29 mouse cellular contexts compared by ENCODE assay signal in genomic region chr14:123171865-123172264, GRCm38 (mm10).
"Had no signal": no experiment of that assay in that cellular context is flagged by ENCODE, and none has a peak within 500 bp of the region (broad histone marks: within the 10 kb centered on the region; RNA-seq: fewer than 3 reads in every experiment).

No protein-coding gene starts in this region.

- H3K27ac ChIP-seq: limb, embryonic 10.5 days; limb, embryonic 12.5 days; limb, embryonic 13.5 days; limb, embryonic 15.5 days; liver, embryonic 12.5 days; liver, embryonic 13.5 days; liver, embryonic 14.5 days; liver, embryonic 15.5 days; lung, embryonic 15.5 days; macrophage; midbrain, embryonic 10.5 days; midbrain, embryonic 12.5 days; midbrain, embryonic 13.5 days; midbrain, embryonic 15.5 days; neural tube, embryonic 12.5 days had no signal

- H3K4me2 ChIP-seq: limb, embryonic 12.5 days; limb, embryonic 13.5 days; limb, embryonic 15.5 days; liver, embryonic 11.5 days; liver, embryonic 12.5 days; liver, embryonic 13.5 days; liver, embryonic 15.5 days; lung, embryonic 14.5 days; lung, embryonic 15.5 days; midbrain, embryonic 11.5 days; midbrain, embryonic 12.5 days; midbrain, embryonic 13.5 days; midbrain, embryonic 15.5 days; neural tube, embryonic 12.5 days had no signal

- DNase-seq: left cerebral cortex, postnatal 4 days; liver; liver, embryonic 13.5 days; liver, postnatal 0 days; lung, adult 18-20 months; lung, adult 2 months; lung, embryonic 14.5 days; lung, postnatal 10 days; lung, postnatal 14 days; lung, postnatal 36 days; lung, postnatal 4 days; midbrain, embryonic 14.5 days had no signal

- H3K4me1 ChIP-seq: limb, embryonic 10.5 days; limb, embryonic 12.5 days; limb, embryonic 13.5 days; limb, embryonic 15.5 days; liver, embryonic 12.5 days; liver, embryonic 13.5 days; liver, embryonic 15.5 days; lung, embryonic 15.5 days; megakaryocyte, embryonic 14.5 days; midbrain, embryonic 10.5 days; midbrain, embryonic 12.5 days; neural tube, embryonic 12.5 days had no signal

- H3K36me3 ChIP-seq: limb, embryonic 10.5 days; limb, embryonic 12.5 days; limb, embryonic 13.5 days; limb, embryonic 15.5 days; liver, embryonic 12.5 days; liver, embryonic 13.5 days; liver, embryonic 15.5 days; lung, embryonic 15.5 days; midbrain, embryonic 10.5 days; midbrain, embryonic 12.5 days; midbrain, embryonic 13.5 days; midbrain, embryonic 15.5 days; neural tube, embryonic 12.5 days had no signal

- H3K4me3 ChIP-seq: limb, embryonic 10.5 days; limb, embryonic 12.5 days; limb, embryonic 13.5 days; limb, embryonic 15.5 days; liver, embryonic 12.5 days; liver, embryonic 13.5 days; liver, embryonic 15.5 days; lung, embryonic 15.5 days; megakaryocyte, embryonic 14.5 days; midbrain, embryonic 10.5 days; midbrain, embryonic 12.5 days; midbrain, embryonic 13.5 days; midbrain, embryonic 15.5 days; neural tube, embryonic 12.5 days had no signal

- H3K27me3 ChIP-seq: limb, embryonic 12.5 days; limb, embryonic 13.5 days; limb, embryonic 15.5 days; liver, embryonic 12.5 days; liver, embryonic 13.5 days; liver, embryonic 15.5 days; lung, embryonic 15.5 days; megakaryocyte, embryonic 14.5 days; midbrain, embryonic 12.5 days; midbrain, embryonic 13.5 days; midbrain, embryonic 15.5 days; neural tube, embryonic 12.5 days had no signal
